Mouse (Mus musculus) limb, embryonic 11.5 days (tissue): ENCODE measurements at regions not wholly inside any gene's neighbourhood (a gene's known extent, or its start where the extent isn't known, plus 50 kb on each side); places are given as distances from the start of the nearest gene placed in this dataset.
A peak's percentile ranks its signal among the peaks of the same experiment; 100 is the strongest.

Experiments
- ATAC-seq: fragments of 200-750 bp; cut with Nextera tagmentation; 2 replicates; pipeline ENCODE4 v1.8.0; 2017; ENCODE audit warnings: low read depth; ENCODE audit not compliant: insufficient number of reproducible peaks, low FRiP score, low TSS enrichment
- DNase-seq: peaks from one replicate; pipeline ENCODE4 v3.0.0-alpha.2; 2015; ENCODE audit warnings: low spot score
- H3K27ac ChIP-seq: fragments of 300-500 bp; sonication (generic); replicated peaks from 2 replicates; pipeline ENCODE4 v1.5.1; 2014; ENCODE audit warnings: low read depth, mild to moderate bottlenecking, low read length
- H3K27me3 ChIP-seq: fragments of 300-500 bp; sonication (generic); 2 replicates; pipeline ENCODE4 v1.6.1; 2014; ENCODE audit warnings: mild to moderate bottlenecking, low read length, mixed read lengths; ENCODE audit not compliant: control insufficient read depth, insufficient read depth
- H3K36me3 ChIP-seq: fragments of 300-500 bp; sonication (generic); 2 replicates; pipeline ENCODE4 v1.6.1; 2014; ENCODE audit warnings: mild to moderate bottlenecking, low read length, moderate library complexity, mixed read lengths; ENCODE audit not compliant: control insufficient read depth, insufficient read depth
- H3K4me1 ChIP-seq: fragments of 300-500 bp; sonication (generic); 2 replicates; pipeline ENCODE4 v1.6.1; 2014; ENCODE audit warnings: low read length, mixed read lengths; ENCODE audit not compliant: control insufficient read depth, insufficient read depth
- H3K4me2 ChIP-seq: fragments of 300-500 bp; sonication (generic); 2 replicates; pipeline ENCODE4 v1.6.1; 2014; ENCODE audit warnings: low read depth, mild to moderate bottlenecking, moderate library complexity; ENCODE audit not compliant: severe bottlenecking
- H3K4me3 ChIP-seq: fragments of 300-500 bp; sonication (generic); 2 replicates; pipeline ENCODE4 v1.5.1; 2014; ENCODE audit warnings: low read depth, low read length
- H3K9ac ChIP-seq: fragments of 300-500 bp; sonication (generic); 2 replicates; pipeline ENCODE4 v1.6.1; 2014; ENCODE audit warnings: mild to moderate bottlenecking, low read length
- H3K9me3 ChIP-seq: fragments of 300-500 bp; sonication (generic); 2 replicates; pipeline ENCODE4 v1.6.1; 2016; ENCODE audit warnings: low read length; ENCODE audit not compliant: control insufficient read depth
- WGBS: fragments of 180-500 bp; shearing (Covaris S2); extraction: QIAGEN DNeasy Blood & Tissue Kit; methylation state at CpG from one replicate; pipeline ENCODE4 v1.1.7; 2014; 5-methylcytosine and 5-hydroxymethylcytosine counted together

- 0 out of 2 replicates have a peak overlapping the region, but pooled peaks have one; percentile 12 for H3K27ac ChIP-seq
- WGBS, result 15% methylated on average over 4 of the region's 4 CpGs
- no peaks in the 10 kb centered on the region for H3K27me3 ChIP-seq
Measured at GRCm38 (mm10) chr11:7284836-7285490, 71.2 kb upstream of the Igfbp3 start.

GRCm38 (mm10) chr11:7282981-7283380, 69.3 kb upstream of the Igfbp3 start:
- WGBS, result 86% methylated on average over 3 of the region's 3 CpGs
- no peak for ATAC-seq

More at GRCm38 (mm10) chr11:7284836-7285490, 71.2 kb upstream of the Igfbp3 start:
- 0 out of 2 replicates have a peak, but pooled peaks cover 6% of the 10 kb centered on the region for H3K4me1 ChIP-seq
- H3K4me2 ChIP-seq, result no peak overlapping the region
- DNase-seq, result peak; percentile 43
- H3K4me3 ChIP-seq, result no peak overlapping the region
- no peaks in the 10 kb centered on the region for H3K9me3 ChIP-seq
- no peak overlapping the region for H3K9ac ChIP-seq
- H3K36me3 ChIP-seq, result no peaks in the 10 kb centered on the region
- peak; percentile 44 for ATAC-seq

GRCm38 (mm10) chr11:7282188-7282587, 68.5 kb upstream of the Igfbp3 start:
- Histone ChIP-seq H3K27ac (no peak overlapping the region), H3K4me2 (no peak overlapping the region), H3K36me3 (no peaks in the 10 kb centered on the region), H3K9ac (no peak overlapping the region), H3K4me3 (no peak overlapping the region), H3K9me3 (no peaks in the 10 kb centered on the region), H3K27me3 (no peaks in the 10 kb centered on the region), H3K4me1 (0 out of 2 replicates have a peak, but pooled peaks cover 6% of the 10 kb centered on the region)
- ATAC-seq (no peak), DNase-seq (no peak)
- WGBS, result 83% methylated on average over 2 of the region's 2 CpGs

More at GRCm38 (mm10) chr11:7282981-7283380, 69.3 kb upstream of the Igfbp3 start:
- no peak overlapping the region for H3K9ac ChIP-seq
- no peak overlapping the region for H3K4me2 ChIP-seq
- H3K9me3 ChIP-seq, result no peaks in the 10 kb centered on the region
- H3K4me3 ChIP-seq, result no peak overlapping the region
- no peak for DNase-seq
- H3K36me3 ChIP-seq, result no peaks in the 10 kb centered on the region
- no peaks in the 10 kb centered on the region for H3K27me3 ChIP-seq
- H3K27ac ChIP-seq, result no peak overlapping the region
- 0 out of 2 replicates have a peak, but pooled peaks cover 6% of the 10 kb centered on the region for H3K4me1 ChIP-seq

GRCm38 (mm10) chr11:7281656-7282055, 67.9 kb upstream of the Igfbp3 start:
- H3K27ac ChIP-seq, result no peak overlapping the region
- no peak for DNase-seq

GRCm38 (mm10) chr11:7279891-7280290, 66.2 kb upstream of the Igfbp3 start:
- no peaks in the 10 kb centered on the region for H3K27me3 ChIP-seq
- no peak overlapping the region for H3K4me2 ChIP-seq
- H3K4me1 ChIP-seq, result 0 out of 2 replicates have a peak, but pooled peaks cover 3% of the 10 kb centered on the region
- ATAC-seq, result no peak
- no peaks in the 10 kb centered on the region for H3K9me3 ChIP-seq
- no peak overlapping the region for H3K27ac ChIP-seq
- no peak for DNase-seq
- no peak overlapping the region for H3K4me3 ChIP-seq
- H3K9ac ChIP-seq, result no peak overlapping the region
- no peaks in the 10 kb centered on the region for H3K36me3 ChIP-seq
- 75% methylated on average over 2 of the region's 2 CpGs for WGBS

More at GRCm38 (mm10) chr11:7281656-7282055, 67.9 kb upstream of the Igfbp3 start:
- no peaks in the 10 kb centered on the region for H3K9me3 ChIP-seq
- no peaks in the 10 kb centered on the region for H3K27me3 ChIP-seq
- no peaks in the 10 kb centered on the region for H3K36me3 ChIP-seq
- no peak overlapping the region for H3K4me2 ChIP-seq
- WGBS, result 31% methylated on average over 2 of the region's 2 CpGs
- peak; percentile 56; the same call in 1 of the 2 replicates for ATAC-seq
- H3K4me3 ChIP-seq, result no peak overlapping the region
- H3K9ac ChIP-seq, result no peak overlapping the region
- 0 out of 2 replicates have a peak, but pooled peaks cover 6% of the 10 kb centered on the region for H3K4me1 ChIP-seq

GRCm38 (mm10) chr11:7272543-7272942, 58.8 kb upstream of the Igfbp3 start:
- Histone ChIP-seq H3K4me1 (no peaks in the 10 kb centered on the region), H3K27ac (no peak overlapping the region), H3K9me3 (no peaks in the 10 kb centered on the region), H3K36me3 (no peaks in the 10 kb centered on the region), H3K27me3 (no peaks in the 10 kb centered on the region), H3K4me2 (no peak overlapping the region), H3K4me3 (no peak overlapping the region), H3K9ac (no peak overlapping the region)
- WGBS, result 31% methylated on average over 3 of the region's 3 CpGs
- DNase-seq (no peak), ATAC-seq (no peak)

- H3K27me3 ChIP-seq, result no peaks in the 10 kb centered on the region
- no peaks in the 10 kb centered on the region for H3K36me3 ChIP-seq
- no peak overlapping the region for H3K27ac ChIP-seq
- H3K4me3 ChIP-seq, result no peak overlapping the region
- H3K9ac ChIP-seq, result no peak overlapping the region
- DNase-seq, result no peak
- WGBS, result 94% methylated on average over 1 of the region's 1 CpGs
- no peaks in the 10 kb centered on the region for H3K9me3 ChIP-seq
- no peaks in the 10 kb centered on the region for H3K4me1 ChIP-seq
- no peak overlapping the region for H3K4me2 ChIP-seq
- no peak for ATAC-seq
Measured at GRCm38 (mm10) chr11:7270916-7271315, 57.2 kb upstream of the Igfbp3 start.

- ATAC-seq (no peak), DNase-seq (no peak)
- WGBS, result 82% methylated on average over 4 of the region's 4 CpGs
- Histone ChIP-seq H3K9me3 (no peaks in the 10 kb centered on the region), H3K4me1 (no peaks in the 10 kb centered on the region), H3K27me3 (no peaks in the 10 kb centered on the region), H3K4me3 (no peak overlapping the region), H3K36me3 (no peaks in the 10 kb centered on the region), H3K27ac (no peak overlapping the region), H3K4me2 (no peak overlapping the region), H3K9ac (no peak overlapping the region)
Measured at GRCm38 (mm10) chr11:7263971-7264370, 50.2 kb upstream of the Igfbp3 start.
